Mouse (Mus musculus) T-helper 2 cell (primary cell): ENCODE data around the gene Eif2b4.

Experiments
- in situ Hi-C: fragments of 300-600 bp; cut with MboI, MseI; formaldehyde crosslinking; loops from one replicate; pipeline ENCODE4 v1.15.1; 2025; ENCODE audit warnings: high pct_unique_total_duplicates

The Eif2b4 gene

DNA sequence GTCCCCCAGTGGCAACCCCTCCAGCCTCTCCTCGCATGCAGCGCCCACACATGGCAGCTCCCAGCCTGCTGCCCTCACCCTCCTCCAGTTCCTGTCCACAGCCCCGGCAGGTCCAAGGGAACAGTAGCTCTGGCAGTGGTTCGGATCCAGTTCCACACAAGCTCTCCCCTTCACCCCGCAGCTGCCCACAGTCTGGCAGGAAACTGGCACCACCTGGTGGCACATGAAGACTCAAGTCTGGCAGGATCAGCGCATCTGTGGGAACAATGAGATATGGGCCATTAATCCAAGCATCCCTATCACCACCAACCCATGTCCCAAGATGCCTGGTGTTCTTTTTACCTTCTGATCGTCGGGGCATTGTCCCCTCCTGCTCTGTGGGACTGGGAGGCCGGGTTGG, 6.7 kb upstream of the Eif2b4 start:
- in situ Hi-C loops: loop anchor here (10.0 kb wide), 1 partner anchor 965 kb away; the partner anchor contains the start of gene Selenoi

DNA sequence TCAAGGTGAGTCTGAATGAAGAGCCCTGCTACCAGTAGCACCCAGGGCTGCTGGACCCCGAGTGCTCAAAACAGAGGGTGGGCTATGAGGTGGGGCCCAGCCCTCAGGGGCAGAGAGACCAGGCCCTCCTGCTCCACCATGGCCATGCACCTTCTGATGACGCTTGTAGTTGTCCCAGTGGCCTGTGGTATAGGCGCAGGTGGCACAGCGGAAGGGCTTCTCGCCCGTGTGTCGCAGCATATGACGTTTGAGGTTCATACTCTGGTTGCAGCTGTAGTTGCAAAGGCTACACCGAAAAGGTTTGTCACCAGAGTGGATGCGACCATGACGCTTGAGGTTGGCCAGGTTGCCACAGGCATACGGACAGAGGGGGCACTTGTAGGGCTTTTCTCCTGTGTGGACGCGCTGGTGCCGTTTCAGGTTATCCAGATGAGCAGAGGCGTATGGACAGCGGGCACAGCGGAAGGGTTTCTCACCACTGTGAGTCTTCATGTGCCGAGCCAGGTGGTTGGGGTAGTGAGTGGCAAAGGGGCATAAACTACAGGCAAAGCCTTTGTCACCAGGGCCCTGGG, 6.2 kb upstream of the Eif2b4 start:
- in situ Hi-C loops: loop anchor here (10.0 kb wide), 1 partner anchor 965 kb away; the partner anchor contains the start of gene Selenoi

DNA sequence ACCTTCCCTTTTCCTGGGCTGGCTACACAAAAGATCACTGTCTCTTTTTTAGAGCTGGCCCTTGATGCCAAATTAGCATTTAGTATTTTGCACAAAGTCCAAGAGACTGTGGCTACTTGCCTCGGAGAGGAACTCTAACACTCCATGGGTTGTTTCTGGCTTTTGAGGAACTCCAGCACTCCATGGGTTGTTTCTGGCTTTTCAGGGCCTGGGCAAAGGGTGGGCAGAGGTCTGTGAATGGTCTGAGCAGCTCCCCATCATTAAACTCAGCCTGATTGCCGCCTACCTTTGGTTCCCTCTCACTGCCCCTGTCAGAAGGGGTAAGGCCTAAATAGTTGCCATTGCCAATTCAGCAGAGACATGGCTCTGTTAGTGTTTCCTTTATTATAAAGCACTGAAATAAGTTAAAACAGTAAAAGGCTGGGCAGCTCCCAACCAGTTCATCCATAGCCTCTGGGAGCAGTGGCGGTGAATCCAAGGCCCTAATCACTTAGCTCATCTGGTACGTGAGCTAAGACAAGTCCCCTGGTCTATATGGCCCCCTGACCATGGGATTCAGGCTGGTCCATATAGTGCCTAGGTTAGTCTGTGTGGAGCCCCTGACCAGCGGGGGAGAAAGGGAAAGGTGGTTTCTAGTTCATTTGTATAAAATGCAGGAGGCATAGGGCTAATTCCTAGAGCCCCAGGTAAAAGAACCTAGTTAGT, 5.5 kb upstream of the Eif2b4 start:
- in situ Hi-C loops: loop anchor here (10.0 kb wide), 1 partner anchor 964 kb away; the partner anchor contains the start of gene Selenoi

DNA sequence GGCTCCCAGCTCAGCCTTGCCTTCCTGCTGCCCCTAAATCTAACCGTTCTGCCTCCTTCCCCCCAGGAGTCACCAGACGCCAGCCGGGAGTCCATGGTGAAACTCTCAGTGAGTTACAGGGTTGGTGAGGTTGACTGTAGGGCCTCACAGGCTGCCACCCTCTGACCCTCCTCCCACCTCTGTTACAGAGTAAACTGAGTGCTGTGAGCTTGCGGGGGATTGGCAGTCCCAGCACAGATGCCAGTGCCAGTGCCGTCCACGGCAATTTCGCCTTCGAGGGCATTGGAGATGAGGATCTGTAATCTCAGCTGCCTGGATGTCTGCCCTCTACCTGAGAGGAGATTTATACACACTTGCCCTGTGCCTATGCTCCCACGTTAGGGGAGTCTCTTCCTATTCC, 4.9 kb upstream of the Eif2b4 start:
- in situ Hi-C loops: loop anchor here (10.0 kb wide), 1 partner anchor 963 kb away; the partner anchor contains the start of gene Selenoi

DNA sequence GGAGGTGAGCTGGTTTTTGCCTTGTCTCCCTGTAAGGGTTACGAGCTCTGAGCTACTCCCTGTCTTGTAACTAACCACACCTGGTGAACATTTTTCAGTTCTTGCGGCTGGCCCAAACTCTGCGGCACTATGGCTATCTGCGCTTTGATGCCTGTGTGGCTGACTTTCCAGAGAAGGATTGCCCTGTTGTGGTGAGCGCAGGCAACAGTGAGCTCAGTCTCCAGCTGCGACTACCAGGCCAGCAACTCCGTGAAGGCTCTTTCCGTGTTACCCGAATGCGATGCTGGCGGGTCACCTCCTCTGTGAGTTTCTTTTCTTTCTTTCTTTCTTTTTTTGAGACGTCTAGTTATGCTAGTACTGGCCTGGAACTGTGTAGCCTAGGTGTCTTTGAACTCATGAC, 3.8 kb upstream of the Eif2b4 start:
- in situ Hi-C loops: loop anchor here (10.0 kb wide), 1 partner anchor 962 kb away; the partner anchor contains the start of gene Selenoi

DNA sequence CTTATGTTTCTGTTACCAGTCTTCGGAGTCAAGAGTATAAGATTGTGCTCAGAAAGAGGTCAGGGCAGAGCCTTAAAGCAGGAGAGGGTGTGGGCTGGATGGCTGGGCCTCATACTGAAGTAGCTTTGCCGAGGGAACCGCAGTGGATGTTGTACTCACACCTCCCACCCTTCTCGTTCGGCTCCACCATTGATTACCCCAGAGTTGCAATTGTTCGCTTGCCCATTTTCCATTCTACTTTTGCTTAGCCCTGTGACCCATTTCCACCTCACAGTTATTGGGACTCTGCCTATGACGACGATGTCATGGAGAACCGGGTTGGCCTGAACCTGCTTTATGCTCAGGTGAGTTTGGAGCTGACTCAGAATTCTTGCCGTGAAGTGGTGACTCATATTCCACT, 3.0 kb upstream of the Eif2b4 start:
- in situ Hi-C loops: loop anchor here (10.0 kb wide), 1 partner anchor 961 kb away; the partner anchor contains the start of gene Selenoi

DNA sequence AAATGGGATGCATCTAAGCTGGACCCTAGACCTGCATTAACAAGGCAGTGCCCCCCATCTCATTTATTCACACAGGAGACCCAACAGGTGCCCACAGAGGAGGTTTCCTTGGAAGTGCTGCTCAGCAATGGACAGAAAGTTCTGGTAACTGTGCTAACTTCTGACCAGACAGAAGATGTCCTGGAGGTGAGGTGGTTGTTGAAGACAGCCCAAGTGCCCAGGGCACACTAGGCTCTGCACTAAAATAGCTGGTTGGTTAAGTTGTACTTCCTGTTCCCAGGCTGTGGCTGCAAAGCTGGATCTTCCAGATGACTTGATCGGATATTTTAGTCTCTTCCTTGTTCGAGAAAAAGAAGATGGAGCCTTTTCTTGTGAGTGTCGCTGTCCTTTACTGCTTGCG, 2.4 kb upstream of the Eif2b4 start:
- in situ Hi-C loops: loop anchor here (10.0 kb wide), 1 partner anchor 961 kb away; the partner anchor contains the start of gene Selenoi

DNA sequence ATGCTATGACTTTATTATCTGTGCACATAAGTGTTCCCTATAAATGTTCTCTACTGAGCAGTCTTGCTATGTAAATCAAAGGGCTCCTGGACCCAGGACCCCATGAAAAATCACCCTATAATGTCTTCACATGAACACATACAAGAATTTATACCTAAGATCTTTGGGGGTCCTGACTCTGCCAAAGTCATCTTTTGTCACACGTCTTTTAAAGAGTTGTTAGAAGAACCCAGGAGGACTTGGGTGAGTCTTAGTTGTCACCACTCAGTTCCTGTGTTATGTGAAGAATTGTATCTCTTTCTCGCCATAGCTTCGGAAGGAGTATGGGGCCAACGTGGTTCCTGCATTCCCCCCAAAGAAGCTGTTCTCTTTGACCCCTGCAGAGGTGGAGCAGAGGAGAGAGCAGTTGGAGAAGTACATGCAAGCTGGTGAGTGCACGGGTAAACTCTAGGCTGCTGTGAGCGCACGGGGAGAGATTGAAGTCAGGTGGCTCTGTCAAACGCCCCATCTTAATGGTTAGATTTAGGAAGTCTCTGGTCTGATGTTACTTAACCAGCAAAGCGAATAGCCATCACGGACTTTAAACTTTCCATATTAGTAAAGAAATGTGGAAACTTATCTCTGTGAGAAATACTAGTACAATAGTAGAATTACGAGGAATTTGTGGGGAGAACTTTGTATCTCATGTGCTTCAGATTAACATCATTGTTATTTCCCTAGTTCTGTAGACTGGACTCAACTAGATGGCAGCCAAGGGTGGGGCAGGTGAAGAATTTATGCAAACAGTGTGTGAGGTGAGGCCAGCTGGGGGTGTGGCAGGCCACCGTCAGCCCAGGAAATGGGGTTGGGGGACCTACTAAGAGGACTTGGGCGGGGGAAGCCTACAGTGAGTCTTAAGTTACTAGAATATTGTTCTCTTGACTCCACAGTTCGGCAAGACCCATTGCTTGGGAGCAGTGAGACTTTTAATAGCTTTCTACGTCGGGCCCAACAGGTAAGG, 1.6 kb upstream of the Eif2b4 start:
- in situ Hi-C loops: loop anchor here (10.0 kb wide), 1 partner anchor 960 kb away; the partner anchor contains the start of gene Selenoi

DNA sequence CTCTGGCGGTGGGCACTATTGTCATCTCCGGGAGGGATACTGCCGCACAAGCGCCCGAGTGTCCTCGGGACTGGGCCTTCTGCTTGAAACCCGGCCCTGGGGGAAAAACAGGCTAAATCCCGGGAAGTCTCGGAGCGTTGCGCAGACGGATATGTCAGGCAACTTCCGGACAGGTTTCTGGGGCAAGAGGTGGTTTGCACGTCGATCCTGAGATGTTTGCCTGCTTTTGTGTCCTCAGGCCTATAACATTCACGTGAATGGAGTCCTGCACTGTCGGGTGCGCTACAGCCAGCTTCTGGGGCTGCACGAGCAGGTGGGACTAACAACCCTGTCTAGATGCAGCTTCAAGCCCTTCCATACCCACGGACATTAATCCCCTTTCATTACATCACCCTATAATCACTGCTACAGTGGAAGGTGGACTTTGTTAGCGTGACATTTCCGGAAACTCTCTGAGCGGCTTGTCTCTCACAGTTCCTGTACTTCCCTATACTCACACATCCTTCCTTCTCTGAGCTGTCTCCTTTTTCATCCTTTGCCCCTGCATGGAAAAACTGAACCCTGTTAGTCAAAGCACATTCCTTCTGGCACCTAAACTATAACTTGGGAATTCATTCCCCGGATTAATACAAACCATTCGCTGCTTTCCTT, 526 bp upstream of the Eif2b4 start:
- in situ Hi-C loops: loop anchor here (10.0 kb wide), 1 partner anchor 959 kb away; the partner anchor contains the start of gene Selenoi

DNA sequence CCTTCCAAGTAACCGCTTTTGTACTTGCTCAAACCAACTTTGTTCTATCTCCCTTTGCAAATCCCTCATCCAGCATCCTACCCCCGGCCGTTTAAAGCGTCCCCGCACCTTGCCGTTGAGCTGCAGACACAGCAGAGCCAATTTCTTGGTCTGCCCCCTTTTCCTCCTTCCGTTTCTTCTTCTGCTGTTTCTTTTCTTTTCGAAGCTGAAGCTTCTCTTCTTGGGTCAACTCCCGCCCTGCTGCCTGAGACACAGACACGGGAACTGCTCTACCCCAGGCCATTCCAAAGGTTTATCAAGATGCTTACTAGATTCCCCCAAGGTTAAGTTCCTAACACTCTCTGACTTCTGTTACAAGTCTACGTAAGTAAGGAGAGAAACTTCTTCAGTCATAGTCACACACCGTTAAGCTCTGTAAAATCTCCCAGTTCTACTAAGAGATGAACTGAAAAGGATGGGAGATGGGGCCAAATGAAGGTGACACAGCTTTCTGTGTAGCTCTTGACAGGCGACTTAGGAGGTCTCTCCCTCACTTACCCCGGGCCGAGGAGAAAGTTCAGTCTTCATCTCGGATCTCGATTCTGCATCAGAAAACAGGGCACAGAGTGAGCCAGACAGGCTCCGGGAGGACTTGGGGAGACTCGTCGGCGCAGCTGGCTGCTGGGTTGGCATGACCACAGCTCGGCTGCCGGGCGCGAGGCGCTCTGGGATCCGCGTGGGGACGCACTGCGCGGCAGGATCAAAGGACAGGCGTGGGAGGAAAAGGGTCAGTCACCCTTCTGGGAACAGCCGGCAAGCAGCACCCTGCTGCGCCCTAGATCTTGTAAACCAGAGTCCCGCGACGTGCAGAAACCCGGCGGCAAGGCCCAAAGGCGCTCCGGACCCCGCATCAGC, 938 bp downstream of the Eif2b4 start:
- in situ Hi-C loops: loop anchor here (10.0 kb wide), 1 partner anchor 957 kb away; the partner anchor contains the start of gene Selenoi

DNA sequence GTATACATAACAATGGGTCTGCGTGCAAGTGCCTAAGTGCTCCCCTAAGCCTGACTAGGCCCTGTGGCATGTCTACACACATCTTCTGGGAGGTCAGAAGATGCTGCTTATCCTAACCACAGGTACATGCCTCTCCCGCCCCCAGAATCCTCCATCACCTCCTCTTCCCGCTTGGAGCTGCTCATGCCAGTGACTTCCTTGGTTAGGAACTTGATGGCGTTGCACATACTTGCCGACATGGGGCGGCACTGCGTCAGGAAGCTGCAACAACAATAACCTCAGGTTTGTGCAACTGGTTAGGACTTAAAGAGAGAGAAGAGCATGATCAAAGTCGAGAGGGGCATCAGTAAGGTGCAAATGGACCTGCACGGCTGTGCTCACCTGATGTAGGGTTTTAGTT, 3.0 kb downstream of the Eif2b4 start:
- in situ Hi-C loops: loop anchor here (10.0 kb wide), 1 partner anchor 955 kb away; the partner anchor contains the start of gene Selenoi

DNA sequence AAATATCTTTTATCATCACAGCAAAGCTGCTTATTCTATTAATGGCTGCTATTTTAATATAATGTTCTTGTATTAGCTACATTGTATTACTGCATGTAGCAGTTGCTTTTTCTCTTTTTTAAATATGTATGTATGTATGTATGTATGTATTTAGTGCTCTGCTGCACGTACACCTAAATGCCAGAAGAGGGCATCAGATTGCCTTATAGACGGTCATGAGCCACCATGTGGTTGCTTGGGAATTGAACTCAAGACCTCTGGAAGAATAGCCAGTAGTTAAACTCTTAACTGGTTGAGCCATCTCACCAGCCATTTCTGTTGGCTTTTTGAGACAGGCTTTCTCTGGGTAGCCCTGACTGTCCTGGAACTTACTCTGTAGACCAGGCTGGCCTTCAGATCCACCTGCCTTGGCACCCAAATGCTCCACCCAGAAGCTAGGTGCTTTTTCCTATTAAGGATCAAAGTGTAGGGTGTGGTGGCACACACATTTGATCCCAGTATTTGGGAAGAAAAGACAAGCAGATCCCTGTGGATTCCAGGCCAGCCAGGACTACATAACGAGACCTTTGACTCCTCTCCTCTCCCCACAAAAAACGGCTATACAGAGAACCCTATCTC, 4.9 kb downstream of the Eif2b4 start:
- in situ Hi-C loops: loop anchor here (10.0 kb wide), 1 partner anchor 336 kb away; the partner anchor contains the start of genes Slc4a1ap and Supt7l

DNA sequence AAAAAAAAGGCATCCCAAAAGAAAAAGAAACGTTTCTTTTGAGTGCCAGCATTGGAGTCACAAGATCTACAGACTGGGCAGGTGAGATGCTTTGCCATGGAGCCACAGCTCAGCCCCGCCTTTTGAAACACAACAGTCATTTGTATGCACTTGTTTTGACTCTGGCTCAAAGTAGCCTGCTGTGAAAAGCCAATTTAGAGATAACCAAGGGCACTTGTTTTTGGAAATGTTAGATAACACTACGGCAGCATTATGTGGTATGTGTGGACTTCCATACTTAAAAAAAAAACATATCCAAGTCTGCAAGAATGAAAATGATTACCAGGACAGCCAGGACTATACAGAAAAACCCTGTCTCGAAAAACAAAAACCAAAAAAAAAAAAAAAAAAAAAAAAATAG, 9.6 kb downstream of the Eif2b4 start:
- in situ Hi-C loops: loop anchor here (10.0 kb wide), 1 partner anchor 341 kb away; the partner anchor contains the start of genes Slc4a1ap and Supt7l

DNA sequence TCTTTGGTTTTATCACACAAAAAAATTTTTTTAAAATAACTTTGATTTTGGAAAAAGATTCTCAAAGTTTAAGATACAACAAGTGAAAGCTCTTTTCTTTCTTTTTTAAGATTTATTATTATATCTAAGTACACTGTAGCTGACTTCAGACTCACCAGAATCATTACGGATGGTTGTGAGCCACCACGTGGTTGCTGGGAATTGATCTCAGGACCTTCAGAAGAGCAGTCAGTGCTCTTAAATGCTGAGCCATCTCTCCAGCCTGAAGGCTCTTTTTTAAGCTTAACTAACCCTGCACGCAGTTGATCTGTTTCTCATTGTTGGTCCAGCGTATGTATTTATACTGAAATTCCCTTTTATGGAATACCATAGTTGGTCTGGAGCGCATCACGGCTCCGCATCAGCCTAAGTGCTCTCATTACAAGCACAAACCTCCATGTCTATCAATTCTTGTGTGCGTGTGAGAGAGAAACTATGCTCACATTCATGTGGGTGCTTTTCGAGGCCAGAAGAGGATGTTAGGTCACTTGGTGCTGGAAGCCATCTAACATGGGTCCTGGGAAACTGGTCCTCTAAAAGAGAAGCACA, 12.0 kb downstream of the Eif2b4 start:
- in situ Hi-C loops: loop anchor here (10.0 kb wide), 1 partner anchor 344 kb away; the partner anchor contains the start of genes Slc4a1ap and Supt7l

DNA sequence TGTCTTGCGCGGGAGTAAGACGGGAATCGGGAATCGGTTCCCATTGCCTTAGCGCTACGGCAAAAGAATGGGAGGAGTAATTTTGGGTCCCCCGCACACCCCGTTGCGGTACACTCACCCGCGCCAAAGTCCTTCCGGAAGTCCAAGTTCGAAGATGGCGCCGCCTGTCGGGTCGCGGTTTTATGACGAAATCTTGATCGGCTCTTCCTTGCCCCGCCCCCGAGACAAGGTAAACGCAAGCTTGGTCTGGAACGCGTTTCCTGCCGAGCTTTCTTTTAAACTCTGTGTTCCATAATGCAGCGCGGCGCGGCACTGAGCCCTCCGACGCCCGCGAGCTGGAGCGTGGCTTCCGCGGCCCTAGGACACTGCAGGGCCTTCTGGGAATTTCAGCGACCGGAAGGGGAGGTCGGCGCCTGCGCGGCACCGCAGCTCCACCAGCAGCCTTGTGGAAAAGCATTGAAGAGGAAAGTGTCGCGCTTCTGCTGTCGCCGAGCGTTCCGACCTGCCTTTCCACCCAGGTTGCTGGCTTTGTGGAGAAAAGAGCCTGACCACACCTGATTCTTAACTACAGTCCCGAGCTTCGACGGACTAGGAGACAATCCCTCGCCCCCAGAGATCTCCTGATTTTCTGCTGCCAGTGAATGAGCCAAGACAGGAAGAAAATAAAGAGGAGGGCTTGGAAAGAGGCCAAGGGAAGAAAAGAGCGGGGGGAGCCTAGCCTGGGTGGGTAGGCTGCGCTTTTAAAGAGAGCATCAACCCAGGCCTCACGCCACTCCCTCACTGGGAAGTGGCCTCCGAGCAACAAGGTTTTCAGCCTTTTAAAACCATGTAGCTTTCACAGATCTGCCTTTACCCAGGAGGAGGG, 13.2 kb downstream of the Eif2b4 start, which contains the start of the genes Gm29609 and Gtf3c2:
TSS of gene Gm29609 (minus strand) at position 146 of the 865 bp plus-strand sequence.
TSS of gene Gtf3c2 (minus strand) at position 379 of the 865 bp plus-strand sequence.
- in situ Hi-C loops: loop anchor here (10.0 kb wide), 2 partner anchors 125 to 345 kb away; partner anchors contain the start of genes Cad, Slc4a1ap and Supt7l

DNA sequence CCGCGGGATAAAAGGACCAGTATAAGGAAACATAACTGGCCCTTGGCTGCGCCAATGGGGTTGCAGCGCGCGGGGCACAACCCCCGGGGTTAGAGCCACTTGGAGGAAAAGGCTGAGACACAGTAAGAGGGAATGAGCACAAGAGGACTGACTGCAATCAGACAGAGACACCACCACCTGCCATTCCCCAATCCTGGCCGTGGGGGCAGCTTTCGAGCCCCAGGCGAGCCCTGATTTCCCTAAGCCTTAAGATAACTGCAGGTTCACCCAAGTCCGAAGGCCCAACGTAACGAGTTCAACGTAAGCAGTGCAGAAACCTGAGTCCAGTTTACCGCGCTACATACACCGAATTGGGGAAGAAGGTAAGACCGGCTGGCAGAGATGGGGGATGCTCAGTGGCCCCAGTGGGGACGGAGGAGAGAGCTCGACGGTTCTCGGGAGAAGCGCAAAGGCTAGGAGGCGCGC, 13.9 kb downstream of the Eif2b4 start:
- in situ Hi-C loops: loop anchor here (10.0 kb wide), 1 partner anchor 125 kb away; the partner anchor contains the start of gene Cad

DNA sequence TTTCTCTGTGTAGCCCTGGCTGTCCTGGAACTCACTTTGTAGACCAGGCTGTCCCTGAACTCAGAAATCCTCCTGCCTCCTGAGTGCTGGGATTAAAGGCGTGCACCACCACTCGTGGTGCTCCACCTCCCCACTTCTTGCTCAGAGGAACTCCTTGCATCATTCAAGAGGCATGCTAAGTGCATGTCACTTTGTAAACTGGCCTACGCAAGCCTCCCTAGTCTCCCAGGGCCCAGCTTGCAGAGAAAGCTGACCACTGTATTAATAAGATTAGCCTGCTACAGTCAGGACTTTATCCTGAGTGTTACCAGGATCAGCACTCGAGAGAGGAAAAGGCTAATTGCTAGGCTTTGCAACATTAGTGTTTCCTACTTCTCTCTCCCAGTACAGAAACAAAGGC, 24.6 kb downstream of the Eif2b4 start:
- in situ Hi-C loops: no loop called here
